Mouse (Mus musculus): ENCODE results near the gene Ggt7.

- TF ChIP-seq CTCF (IDR thresholded peaks at IDR 0.05; ENCODE audit: low read depth, low read length) (no peak), TAL1 (conservative IDR thresholded peaks at IDR 0.05; ENCODE audit: low read depth, low read length) (peak; percentile 41; the same call in 1 of the 2 replicates)
Observed at GRCm38 (mm10) chr2:155536292-155536691, 18.3 kb upstream of the Ggt7 start.

Data from G1E (cell line).